Mouse (Mus musculus) erythroid progenitor cell, adult 5-6 weeks (primary cell): ENCODE results near the gene Creld2. TPM values are rescaled to one million over a fixed set of nuclear protein-coding genes. Genes with fewer than 3 reads are reported as not detected.
"Not testable (repeated sequence)": the region's sequence is repeated elsewhere in the genome, so short reads cannot be mapped to it uniquely, and the experiment has no call there.

Experiments
- ATAC-seq: replicated peaks from 2 replicates; pipeline ENCODE4 v1.8.0; 2016; ENCODE audit warnings: moderate number of reproducible peaks, mild to moderate bottlenecking, moderate TSS enrichment, inconsistent platforms; ENCODE audit not compliant: poor library complexity, low FRiP score, severe bottlenecking
- total RNA-seq, 2 experiments: library from RNA; stranded (forward) in 1 of 2; stranded (reverse) in 1 of 2; fragments of 150-400 nt in 1 of 2; fragments of 186-747, 209-891 nt in 1 of 2; gene quantifications; 2 replicates each; pipeline versions ENCODE4 v1.2.3 to v1.2.4; 2015 to 2017; ENCODE audit warnings: low replicate concordance in 2 of 2

The Creld2 gene
- total RNA-seq (2015; ENCODE audit: low replicate concordance) = 19.8 and 26.4 TPM in 2 replicates
- 24.8 and 41.9 TPM in 2 replicates for total RNA-seq (2017; ENCODE audit: low replicate concordance)

- ATAC-seq = peak; percentile 96
Measured at GRCm38 (mm10) chr15:88819026-88819905, at the start of gene Creld2, which contains the start of gene Alg12. Gene Creld2 (plus strand): TSS chr15:88819646. Gene Alg12 (minus strand): TSS chr15:88819318.

- ATAC-seq = not testable (repeated sequence)
Measured at GRCm38 (mm10) chr15:88774630-88775029, 44.8 kb upstream of the Creld2 start.

- ATAC-seq = no peak
Measured at GRCm38 (mm10) chr15:88792140-88792850, 27.2 kb upstream of the Creld2 start.

- ATAC-seq = not testable (repeated sequence)
Measured at GRCm38 (mm10) chr15:88794729-88795128, 24.7 kb upstream of the Creld2 start.

- ATAC-seq = no peak
Measured at GRCm38 (mm10) chr15:88799950-88800371, 19.5 kb upstream of the Creld2 start.

GRCm38 (mm10) chr15:88800921-88801354, 18.5 kb upstream of the Creld2 start:
- no peak for ATAC-seq

GRCm38 (mm10) chr15:88801903-88802302, 17.5 kb upstream of the Creld2 start:
- ATAC-seq = no peak

- ATAC-seq = no peak
Measured at GRCm38 (mm10) chr15:88802348-88802747, 17.1 kb upstream of the Creld2 start.

- ATAC-seq = no peak
Measured at GRCm38 (mm10) chr15:88808121-88808520, 11.3 kb upstream of the Creld2 start.

GRCm38 (mm10) chr15:88810369-88810768, 9.1 kb upstream of the Creld2 start:
- ATAC-seq = no peak

- no peak for ATAC-seq
Measured at GRCm38 (mm10) chr15:88813262-88813661, 6.2 kb upstream of the Creld2 start.

GRCm38 (mm10) chr15:88813873-88814272, 5.6 kb upstream of the Creld2 start:
- ATAC-seq = not testable (repeated sequence)

GRCm38 (mm10) chr15:88814411-88815047, 4.9 kb upstream of the Creld2 start:
- no peak for ATAC-seq

- no peak for ATAC-seq
Measured at GRCm38 (mm10) chr15:88815196-88815700, 4.2 kb upstream of the Creld2 start.

- no peak for ATAC-seq
Measured at GRCm38 (mm10) chr15:88819906-88820303, 459 bp downstream of the Creld2 start.

GRCm38 (mm10) chr15:88821403-88821802, 2.0 kb downstream of the Creld2 start:
- no peak for ATAC-seq

GRCm38 (mm10) chr15:88822513-88822912, 3.1 kb downstream of the Creld2 start:
- ATAC-seq = no peak

GRCm38 (mm10) chr15:88823376-88823775, 3.9 kb downstream of the Creld2 start:
- no peak for ATAC-seq

GRCm38 (mm10) chr15:88827466-88827865, 8.0 kb downstream of the Creld2 start:
- no peak for ATAC-seq
